8 mouse cellular contexts compared by ENCODE assay signal in the genomic region with DNA sequence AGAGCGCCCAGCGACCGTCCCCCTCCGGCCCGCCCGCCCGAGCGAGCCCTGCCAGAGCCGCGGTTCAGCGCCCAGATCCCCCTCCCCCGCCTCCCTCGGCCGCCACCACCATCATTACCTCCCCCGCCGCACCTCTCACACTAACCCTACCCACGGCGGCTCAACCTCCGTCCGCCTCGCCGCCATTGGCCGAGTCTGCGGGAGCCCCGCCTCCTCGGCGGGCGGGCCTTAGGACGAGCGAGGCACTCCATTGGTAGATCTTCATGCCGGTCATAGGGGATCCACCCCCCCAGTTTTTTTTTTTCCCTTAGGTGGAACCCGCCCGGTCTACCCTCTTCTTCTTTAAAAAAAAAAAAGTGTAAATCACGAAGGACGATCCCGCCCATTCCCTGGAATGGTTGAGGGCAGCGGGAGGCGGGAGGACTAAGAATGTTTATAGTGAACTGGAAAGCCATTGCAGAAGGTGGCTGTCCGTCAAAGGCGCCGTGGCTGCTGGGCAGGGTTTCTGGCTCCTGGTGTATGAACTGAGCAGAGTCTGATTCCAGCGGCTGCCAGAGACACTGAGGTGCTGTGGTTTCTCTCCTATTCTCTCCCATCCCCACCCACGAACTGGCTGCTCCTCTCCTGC. TPM values are rescaled to one million over a fixed set of nuclear protein-coding genes. Genes with fewer than 3 reads are reported as not detected.
DNase-seq lines count a peak whose midpoint lies in the region; ATAC-seq lines count a peak whose summit lies in the region.

No protein-coding gene starts in this region.

- H3K9ac ChIP-seq in kidney, embryonic 15.5 days: peak overlapping the region; percentile 81

- peak; percentile 94 to 95 for DNase-seq in B cell, adult 2 months
- peak; percentile 99 for DNase-seq in brain, adult 2 months (ENCODE audit: low read depth, low spot score)
- DNase-seq in heart, embryonic 10.5 days (ENCODE audit: low spot score): peak; percentile 98
- DNase-seq in liver: peak; percentile 93
- peak; percentile 91 to 97 for DNase-seq in spleen, postnatal 4 days (ENCODE audit: low spot score in 2 of 2)

- peak; percentile 100 for ATAC-seq in erythroblast, adult 5-6 weeks (replicated peaks; ENCODE audit: low FRiP score, poor library complexity, severe bottlenecking)
- ATAC-seq in kidney, embryonic 15.5 days (replicated peaks; ENCODE audit: low FRiP score): peak; percentile 99
- ATAC-seq in monocyte, adult 5-6 weeks (replicated peaks; ENCODE audit: insufficient number of reproducible peaks, low FRiP score, low TSS enrichment, poor library complexity, severe bottlenecking): peak; percentile 97

- H3K4me3 ChIP-seq in heart, embryonic 10.5 days: peak overlapping the region; percentile 96
- H3K4me3 ChIP-seq in kidney, embryonic 15.5 days (replicated peaks): peak overlapping the region; percentile 84

- peak overlapping the region; percentile 85 for H3K4me2 ChIP-seq in kidney, embryonic 15.5 days

- H3K36me3 ChIP-seq in heart, embryonic 10.5 days: peaks cover 4% of the 10 kb centered on the region; the same call in 1 of the 2 replicates
- H3K36me3 ChIP-seq in kidney, embryonic 15.5 days: peaks cover 5% of the 10 kb centered on the region; the same call in 1 of the 2 replicates

- no peaks in the 10 kb centered on the region for H3K27me3 ChIP-seq in heart, embryonic 10.5 days (ENCODE audit: insufficient read depth, poor library complexity, severe bottlenecking)
- no peaks in the 10 kb centered on the region for H3K27me3 ChIP-seq in kidney, embryonic 15.5 days

- H3K27ac ChIP-seq in heart, embryonic 10.5 days: peak overlapping the region; percentile 96
- H3K27ac ChIP-seq in kidney, embryonic 15.5 days: peak overlapping the region; percentile 96

- 1% methylated on average over 39 of the region's 43 CpGs for WGBS in heart, embryonic 10.5 days
- WGBS in kidney, embryonic 15.5 days: under 1% methylated on average over 40 of the region's 43 CpGs

- H3K9me3 ChIP-seq in heart, embryonic 10.5 days: no peaks in the 10 kb centered on the region
- H3K9me3 ChIP-seq in kidney, embryonic 15.5 days (replicated peaks): no peaks in the 10 kb centered on the region

- H3K4me1 ChIP-seq in heart, embryonic 10.5 days: peaks cover 17% of the 10 kb centered on the region; the same call in 1 of the 2 replicates
- peaks cover 18% of the 10 kb centered on the region for H3K4me1 ChIP-seq in kidney, embryonic 15.5 days

RNA-seq across cellular contexts. Expression of a gene that starts 55.1 kb away (rescaled TPM):
- 5.6 TPM in 1 of 2 replicates, not detected in the other for total RNA-seq in erythroblast, adult 5-6 weeks (2015; ENCODE audit: low replicate concordance)
- total RNA-seq in erythroblast, adult 5-6 weeks (2017; ENCODE audit: low replicate concordance): 1.4 and 2.2 TPM in 2 replicates
- 10.6 and 14.1 TPM in 2 replicates for polyA plus RNA-seq in heart, embryonic 10.5 days (2016; fragmentation: Nextera tagmentation; extraction: Ambion mirVana)
- polyA plus RNA-seq in kidney, embryonic 15.5 days (2015; fragmentation: Nextera tagmentation; extraction: Ambion mirVana): 8.6 and 10.6 TPM in 2 replicates
- total RNA-seq in monocyte, adult 5-6 weeks (2017): 1.6 to 12.2 TPM (median 6.2 TPM) in 3 replicates

Comparison
In these comparisons a context has a peak if more than half of its experiments do, and no peak if none do; other contexts are left out.
1. Peak in every context shown above with its lines: DNase-seq, ATAC-seq, H3K4me3 ChIP-seq and H3K27ac ChIP-seq.